Mouse (Mus musculus) CH12.LX (cell line): ENCODE data around the gene Slc1a7. TPM values are rescaled to one million over a fixed set of nuclear protein-coding genes. Genes with fewer than 3 reads are reported as not detected.
A peak's percentile ranks its signal among the peaks of the same experiment; 100 is the strongest.

Source experiments
- DNase-seq: peaks from one replicate; pipeline ENCODE4 v3.0.0-alpha.2; 2013; ENCODE audit errors: extremely low read depth
- H3K27ac ChIP-seq: 2 replicates; pipeline ENCODE4 v1.5.1; 2012; ENCODE audit warnings: low read depth, mild to moderate bottlenecking, control low read depth, moderate library complexity; ENCODE audit not compliant: insufficient read depth
- H3K27me3 ChIP-seq: replicated peaks from 2 replicates; pipeline ENCODE3; 2012; ENCODE audit warnings: inconsistent platforms
- H3K36me3 ChIP-seq, 2 experiments: replicated peaks in 1 of 2; 2 replicates each; pipeline versions ENCODE3 to v1.6.1; 2012; ENCODE audit warnings: inconsistent platforms in 1 of 2, low read length in 1 of 2, mild to moderate bottlenecking in 1 of 2, mixed read lengths in 1 of 2, moderate library complexity in 1 of 2; ENCODE audit not compliant: control insufficient read depth in 1 of 2, insufficient read depth in 1 of 2
- H3K4me1 ChIP-seq, 2 experiments: 2 replicates each; pipeline ENCODE4 v1.6.1; 2012; ENCODE audit warnings: inconsistent platforms in 1 of 2, moderate library complexity in 1 of 2; ENCODE audit not compliant: insufficient read depth in 2 of 2, control insufficient read depth in 1 of 2
- H3K4me2 ChIP-seq: 2 replicates; pipeline ENCODE4 v1.6.1; 2012; ENCODE audit warnings: low read depth, mild to moderate bottlenecking, control low read depth; ENCODE audit not compliant: poor library complexity, insufficient read depth, severe bottlenecking
- H3K4me3 ChIP-seq, 3 experiments: fragments of 150-350 bp in 1 of 3; sonication (generic) in 1 of 3; replicated peaks in 1 of 3; 2 replicates each; pipeline versions ENCODE3 to v1.5.1; 2011 to 2012; ENCODE audit warnings: low read depth in 2 of 3, low read length in 2 of 3, mild to moderate bottlenecking in 2 of 3, moderate library complexity in 2 of 3, control low read depth in 1 of 3, improper control_type of control experiment in 1 of 3, inconsistent platforms in 1 of 3, mixed read lengths in 1 of 3; ENCODE audit not compliant: poor library complexity in 1 of 3
- H3K79me2 ChIP-seq: replicated peaks from 2 replicates; pipeline ENCODE4 v1.6.1; 2012; ENCODE audit warnings: mild to moderate bottlenecking, moderate library complexity; ENCODE audit not compliant: control insufficient read depth, poor library complexity, insufficient read depth, severe bottlenecking; ENCODE audit errors: extremely low read depth
- H3K9ac ChIP-seq: 2 replicates; pipeline ENCODE4 v1.6.1; 2012; ENCODE audit warnings: low read depth, mild to moderate bottlenecking, control low read depth, moderate library complexity; ENCODE audit not compliant: insufficient read depth
- H3K9me3 ChIP-seq: replicated peaks from 2 replicates; pipeline ENCODE3; 2012; ENCODE audit warnings: low read length, inconsistent platforms, mixed read lengths
- CHD1 ChIP-seq: IDR thresholded peaks from 2 replicates; pipeline ENCODE4 v1.6.1; 2012; ENCODE audit warnings: low read depth, low read length, improper control_type of control experiment, inconsistent platforms
- CTCF ChIP-seq, 2 experiments: IDR thresholded peaks in 1 of 2; conservative IDR thresholded peaks in 1 of 2; 2 replicates each; pipeline ENCODE4 v1.5.1; 2011 to 2012; ENCODE audit warnings: low read depth in 2 of 2, low read length in 2 of 2, improper control_type of control experiment in 1 of 2, inconsistent platforms in 1 of 2, mild to moderate bottlenecking in 1 of 2, moderate library complexity in 1 of 2
- EP300 ChIP-seq: IDR thresholded peaks from 2 replicates; pipeline ENCODE4 v1.6.1; 2011; ENCODE audit warnings: low read length, improper control_type of control experiment
- JUN ChIP-seq: IDR thresholded peaks from 2 replicates; pipeline ENCODE4 v1.6.1; 2011; ENCODE audit warnings: low read depth, mild to moderate bottlenecking, low read length, improper control_type of control experiment, moderate library complexity; ENCODE audit not compliant: insufficient read depth
- MYC ChIP-seq: IDR thresholded peaks from 2 replicates; pipeline ENCODE4 v1.6.1; 2011; ENCODE audit warnings: low read depth, mild to moderate bottlenecking, improper control_type of control experiment, low read length
- PAX5 ChIP-seq: IDR thresholded peaks from 2 replicates; pipeline ENCODE4 v1.6.1; 2012; ENCODE audit warnings: low read length, inconsistent platforms, mixed read lengths
- RAD21 ChIP-seq: IDR thresholded peaks from 2 replicates; pipeline ENCODE4 v1.6.1; 2011; ENCODE audit warnings: low read depth, mild to moderate bottlenecking, low read length, improper control_type of control experiment, moderate library complexity
- SMC3 ChIP-seq: IDR thresholded peaks from 2 replicates; pipeline ENCODE4 v1.6.1; 2011; ENCODE audit warnings: low read depth, low read length, improper control_type of control experiment
- TCF12 ChIP-seq: IDR thresholded peaks from 2 replicates; pipeline ENCODE4 v1.6.1; 2014; ENCODE audit warnings: low read depth, mild to moderate bottlenecking, inconsistent platforms, low read length, improper control_type of control experiment
- ZC3H11A ChIP-seq: IDR thresholded peaks from 2 replicates; pipeline ENCODE4 v1.6.1; 2012; ENCODE audit warnings: low read depth, mild to moderate bottlenecking, inconsistent platforms, low read length, improper control_type of control experiment
- ZMIZ1 ChIP-seq: IDR thresholded peaks from 2 replicates; pipeline ENCODE4 v1.6.1; 2012; ENCODE audit warnings: low read depth, mild to moderate bottlenecking, inconsistent platforms, low read length, improper control_type of control experiment
- dilution Hi-C: fragments of 300-500 bp; cut with MboI; formaldehyde crosslinking; loops from 2 replicates; pipeline ENCODE4 v1.14.3; 2020; ENCODE audit warnings: low sequenced_read_pairs; ENCODE audit not compliant: extremely low pct_unique_long_range_greater_than_20kb, extremely low pct_ligation_motif_present
- in situ Hi-C: fragments of 300-500 bp; cut with MboI; formaldehyde crosslinking; loops from 3 replicates; pipeline ENCODE4 v1.14.3; 2019; ENCODE audit warnings: low sequenced_read_pairs, low pct_ligation_motif_present, low pct_unique_long_range_greater_than_20kb, mixed read lengths
- polyA plus RNA-seq: library from polyadenylated mRNA; unstranded; fragments of >175 nt; gene quantifications from 2 replicates; pipeline ENCODE4 v1.2.1, GENCODE M21; 2012; ENCODE audit warnings: low read depth; ENCODE audit not compliant: insufficient read length
- total RNA-seq, 2 experiments: library from RNA; depleted of rRNA; stranded (reverse); fragments of 300-350 nt in 1 of 2; fragments of >200 nt in 1 of 2; gene quantifications; 2 replicates each; pipeline ENCODE4 v1.2.3; 2012 to 2014

Slc1a7 gene
- total and polyA plus RNA-seq, 3 experiments: not detected

DNA sequence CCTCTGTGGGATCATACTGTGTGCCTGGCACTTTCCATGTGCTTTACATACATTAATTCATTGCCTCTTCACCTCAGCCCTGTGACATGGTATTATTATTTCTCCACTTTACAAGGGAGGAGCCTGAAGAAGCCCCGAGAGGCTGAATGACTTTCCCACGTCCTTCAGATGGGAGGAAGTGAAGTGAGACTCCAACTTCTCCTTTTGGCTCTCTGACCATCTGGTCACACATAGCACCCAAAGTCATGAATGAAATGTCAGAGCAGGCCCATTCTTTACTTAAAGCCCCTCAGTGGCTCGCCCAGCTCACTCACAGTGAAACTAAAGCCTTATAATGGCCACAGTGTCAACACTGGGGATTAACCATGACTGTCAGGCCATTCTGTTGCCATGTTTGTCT lies 32.9 kb upstream of the Slc1a7 start:
- Histone ChIP-seq H3K4me1 (peaks cover 9 to 35% of the 10 kb centered on the region in 2 experiments), H3K4me3 (no peak overlapping the region), H3K27ac (no peak overlapping the region), H3K9ac (no peak overlapping the region), H3K9me3 (no peaks in the 10 kb centered on the region), H3K79me2 (no peaks in the 10 kb centered on the region), H3K36me3 (no peaks in the 10 kb centered on the region), H3K4me2 (no peak overlapping the region), H3K27me3 (no peaks in the 10 kb centered on the region)
- in situ Hi-C loops (no loop called here), dilution Hi-C loops (no loop called here)
- DNase-seq: peak; percentile 57
- 0 out of 2 replicates have a peak, but pooled peaks have one; percentile 26 for TF ChIP-seq EP300
- no peak for TF ChIP-seq TCF12

DNA sequence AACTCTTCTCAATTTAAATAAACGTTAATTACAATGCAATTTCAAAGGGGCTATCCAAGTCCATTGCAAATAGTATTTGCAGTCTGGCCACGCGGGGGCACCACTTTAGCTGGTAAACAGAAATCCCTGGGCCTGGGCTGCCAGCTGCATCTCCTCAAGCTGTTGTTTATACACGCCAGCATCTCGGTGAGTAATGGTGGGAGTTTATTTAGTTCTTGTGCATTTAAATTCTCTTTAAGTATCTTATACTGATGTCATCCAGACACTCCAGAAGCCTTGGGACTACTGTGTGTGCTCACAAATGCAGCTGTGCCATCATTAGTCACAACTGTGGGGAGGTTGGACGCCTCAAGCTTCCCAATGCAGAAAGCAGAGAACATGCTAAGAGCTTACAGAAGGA lies 30.8 kb upstream of the Slc1a7 start:
- no peaks in the 10 kb centered on the region for H3K9me3 ChIP-seq
- peak; percentile 41 for DNase-seq
- TF ChIP-seq PAX5 (no peak), CTCF (conservative IDR thresholded peaks at IDR 0.05 in 1 of 2, IDR thresholded peaks at IDR 0.05 in 1 of 2; ENCODE audit: low read depth in 2 of 2, low read length in 2 of 2) (peak in 1 of 2 experiments; percentile 71; a peak in 3 of 4 replicates), RAD21 (peak; percentile 56), SMC3 (peak; percentile 58)
- H3K27me3 ChIP-seq: no peaks in the 10 kb centered on the region
- no peaks in the 10 kb centered on the region for H3K36me3 ChIP-seq
- no peak overlapping the region for H3K4me2 ChIP-seq
- peaks cover 9 to 39% of the 10 kb centered on the region in 2 experiments for H3K4me1 ChIP-seq
- no peak overlapping the region for H3K27ac ChIP-seq
- dilution Hi-C loops (no loop called here), in situ Hi-C loops (no loop called here)
- H3K79me2 ChIP-seq: no peaks in the 10 kb centered on the region
- no peak overlapping the region for H3K9ac ChIP-seq
- no peak overlapping the region for H3K4me3 ChIP-seq

DNA sequence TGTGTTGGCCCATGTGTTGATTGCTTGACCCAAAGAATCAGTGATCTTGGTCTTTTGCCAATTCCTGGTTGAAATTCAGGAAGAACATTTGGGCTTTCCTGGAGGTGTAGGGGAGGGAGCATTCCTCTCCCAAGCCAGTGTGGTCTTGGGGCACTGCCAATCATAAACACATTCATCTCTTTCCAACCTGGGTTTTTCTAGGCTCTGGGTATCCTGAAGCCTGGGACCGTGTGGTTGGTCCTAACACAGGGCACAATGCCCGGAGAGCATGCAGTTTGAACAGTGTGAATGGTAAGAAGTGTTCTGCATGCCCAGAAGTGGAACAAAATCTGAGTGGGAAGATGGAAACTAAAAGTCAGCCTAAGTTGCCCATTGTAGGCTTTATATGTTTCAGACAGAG lies 30.0 kb upstream of the Slc1a7 start:
- no peaks in the 10 kb centered on the region for H3K9me3 ChIP-seq
- in situ Hi-C loops: no loop called here
- no peaks in the 10 kb centered on the region for H3K36me3 ChIP-seq
- H3K4me1 ChIP-seq: peaks cover 9 to 39% of the 10 kb centered on the region in 2 experiments
- no peak for DNase-seq
- dilution Hi-C loops: no loop called here
- no peaks in the 10 kb centered on the region for H3K27me3 ChIP-seq
- H3K79me2 ChIP-seq: no peaks in the 10 kb centered on the region
- no peak overlapping the region for H3K4me2 ChIP-seq
- H3K4me3 ChIP-seq: no peak overlapping the region
- H3K27ac ChIP-seq: no peak overlapping the region
- TF ChIP-seq CHD1: no peak
- no peak for TF ChIP-seq JUN
- no peak for TF ChIP-seq MYC
- no peak for TF ChIP-seq ZMIZ1
- TF ChIP-seq ZC3H11A: no peak
- H3K9ac ChIP-seq: no peak overlapping the region
